Mouse (Mus musculus) G1E (cell line): ENCODE results near the gene Napb. TPM values are rescaled to one million over a fixed set of nuclear protein-coding genes. Genes with fewer than 3 reads are reported as not detected.

Source experiments
- ATAC-seq: 2 replicates; pipeline ENCODE4 v1.8.0; 2016; ENCODE audit warnings: mild to moderate bottlenecking; ENCODE audit not compliant: insufficient number of reproducible peaks, poor library complexity, low FRiP score, severe bottlenecking; ENCODE audit errors: extremely low read depth
- DNase-seq: peaks from one replicate; pipeline ENCODE4 v3.0.0; 2012; ENCODE audit warnings: low spot score
- H3K27me3 ChIP-seq: 2 replicates; pipeline ENCODE4 v1.6.1; 2012; ENCODE audit warnings: mild to moderate bottlenecking, low read length, inconsistent platforms; ENCODE audit not compliant: insufficient read depth
- H3K36me3 ChIP-seq: replicated peaks from 2 replicates; pipeline ENCODE3; 2012; ENCODE audit warnings: mild to moderate bottlenecking, inconsistent platforms
- H3K4me1 ChIP-seq: 2 replicates; pipeline ENCODE4 v1.6.1; 2012; ENCODE audit warnings: low read depth, low read length, inconsistent platforms, mixed read lengths; ENCODE audit not compliant: insufficient read depth
- H3K4me3 ChIP-seq: 2 replicates; pipeline ENCODE4 v1.5.1; 2012; ENCODE audit warnings: low read depth, mild to moderate bottlenecking, inconsistent platforms, low read length, moderate library complexity, mixed read lengths
- H3K9me3 ChIP-seq: replicated peaks from 2 replicates; pipeline ENCODE4 v1.6.1; 2012; ENCODE audit warnings: inconsistent platforms
- CTCF ChIP-seq: IDR thresholded peaks from 2 replicates; pipeline ENCODE4 v1.5.1; 2012; ENCODE audit warnings: low read depth, low read length, inconsistent platforms, mixed read lengths
- GATA1 ChIP-seq: IDR thresholded peaks from 2 replicates; pipeline ENCODE4 v1.6.1; 2012; ENCODE audit warnings: borderline replicate concordance, low read length, inconsistent platforms, mixed read lengths
- GATA2 ChIP-seq: IDR thresholded peaks from 2 replicates; pipeline ENCODE4 v1.6.1; 2012; ENCODE audit warnings: low read depth, low read length, inconsistent platforms, borderline replicate concordance
- POLR2AphosphoS5 ChIP-seq: IDR thresholded peaks from 2 replicates; pipeline ENCODE4 v1.6.1; 2012; ENCODE audit warnings: low read depth, low read length, inconsistent platforms; ENCODE audit not compliant: insufficient replicate concordance
- TAL1 ChIP-seq: conservative IDR thresholded peaks from 2 replicates; pipeline ENCODE4 v1.6.1; 2012; ENCODE audit warnings: low read depth, low read length, inconsistent platforms, mixed read lengths
- polyA plus RNA-seq: library from polyadenylated mRNA; stranded (reverse); fragments of >175 nt; gene quantifications from 2 replicates; pipeline ENCODE4 v1.2.3, GENCODE M21; 2012
- total RNA-seq, 2 experiments: library from RNA; stranded (forward) in 1 of 2; stranded (reverse) in 1 of 2; fragments of 200-1000 nt in 1 of 2; fragments of >200 nt in 1 of 2; fragmentation: Nextera tagmentation in 1 of 2; gene quantifications; 2 replicates each; pipeline ENCODE4 v1.2.3; 2014 to 2017

The Napb gene
- total and polyA plus RNA-seq, 3 experiments = 0.16 TPM; not detected in 2

DNA sequence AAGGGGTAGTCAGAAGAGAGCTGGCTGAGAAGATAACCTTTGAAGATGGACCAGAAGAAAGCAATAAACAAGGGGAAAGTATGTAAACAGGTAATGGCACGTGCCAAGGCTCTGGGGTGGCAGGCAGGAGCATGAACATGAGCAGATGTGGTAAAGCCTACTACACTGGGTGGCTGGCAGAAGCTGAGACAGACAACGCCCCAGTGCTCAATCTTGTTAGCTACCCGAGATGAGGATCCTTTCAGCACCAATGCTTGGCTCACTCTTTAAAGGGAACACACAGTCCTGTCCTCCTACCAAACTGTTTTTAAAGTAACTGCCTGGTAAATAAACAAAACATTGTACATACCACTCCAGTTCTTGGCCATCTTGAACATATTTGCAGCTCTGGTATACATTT lies 19.9 kb downstream of the Napb start:
- H3K36me3 ChIP-seq = no peaks in the 10 kb centered on the region
- ATAC-seq (no peak), DNase-seq (no peak)
- H3K4me3 ChIP-seq = no peak overlapping the region
- no peaks in the 10 kb centered on the region for H3K9me3 ChIP-seq
- no peaks in the 10 kb centered on the region for H3K4me1 ChIP-seq
- TF ChIP-seq GATA1 (no peak), TAL1 (no peak), POLR2AphosphoS5 (no peak), CTCF (no peak), GATA2 (no peak)
- no peaks in the 10 kb centered on the region for H3K27me3 ChIP-seq

DNA sequence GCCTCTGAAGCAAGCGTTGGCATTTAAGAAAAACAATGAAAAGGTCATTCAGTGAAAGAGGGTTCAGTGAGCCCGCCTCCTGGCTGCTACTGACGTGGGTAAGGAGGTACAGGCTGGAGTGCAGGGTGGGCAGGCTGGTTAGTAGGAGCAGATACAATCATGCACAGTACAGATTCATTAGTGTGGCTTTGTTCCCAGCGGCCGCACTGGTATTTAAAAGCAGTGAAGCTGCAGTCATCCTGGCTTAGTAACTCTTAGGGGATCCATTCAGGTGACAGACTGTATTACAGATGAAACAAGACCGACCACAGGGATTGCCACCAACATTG lies 25.1 kb downstream of the Napb start:
- TF ChIP-seq GATA2 = no peak
- TF ChIP-seq CTCF = no peak
- TF ChIP-seq POLR2AphosphoS5 = no peak
- no peak for TF ChIP-seq TAL1
- no peak for TF ChIP-seq GATA1
- 0 out of 2 replicates have a peak, but pooled peaks cover 3% of the 10 kb centered on the region for H3K27me3 ChIP-seq

GRCm38 (mm10) chr2:148706409-148707201 lies 25.7 kb downstream of the Napb start:
- TF ChIP-seq GATA1 (no peak), CTCF (0 out of 2 replicates have a peak, but pooled peaks have one; percentile 17)

More for the DNA sequence above, 25.1 kb downstream of the Napb start:
- Histone ChIP-seq H3K4me3 (no peak overlapping the region), H3K4me1 (no peaks in the 10 kb centered on the region), H3K9me3 (no peaks in the 10 kb centered on the region), H3K36me3 (no peaks in the 10 kb centered on the region)
- ATAC-seq (no peak), DNase-seq (no peak)

DNA sequence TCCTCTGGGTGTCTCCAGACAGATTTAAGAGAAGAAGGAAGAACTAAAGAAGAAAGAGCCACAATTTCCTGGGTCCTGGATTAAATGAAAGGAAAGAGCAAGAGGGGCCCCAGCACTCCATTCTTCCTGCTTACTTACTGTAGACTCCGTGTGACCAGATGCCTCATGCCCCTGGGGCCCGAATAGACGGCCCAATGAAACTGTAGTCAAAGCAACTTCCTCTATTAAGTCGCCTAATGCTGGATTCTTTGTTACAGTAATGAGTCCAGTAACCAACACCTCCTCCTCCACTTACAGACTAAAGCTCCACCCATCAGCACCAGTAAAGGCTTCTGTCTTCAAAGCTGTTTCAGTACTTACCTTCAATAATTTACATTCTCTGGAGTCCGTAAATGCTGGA lies 33.7 kb downstream of the Napb start:
- Histone ChIP-seq H3K9me3 (no peaks in the 10 kb centered on the region), H3K4me3 (no peak overlapping the region), H3K27me3 (no peaks in the 10 kb centered on the region), H3K36me3 (peaks cover 10% of the 10 kb centered on the region), H3K4me1 (no peaks in the 10 kb centered on the region)
- TF ChIP-seq GATA1 (no peak), POLR2AphosphoS5 (no peak), CTCF (no peak), GATA2 (no peak), TAL1 (no peak)
- ATAC-seq (no peak), DNase-seq (no peak)

More at GRCm38 (mm10) chr2:148706409-148707201, 25.7 kb downstream of the Napb start:
- Histone ChIP-seq H3K4me1 (no peaks in the 10 kb centered on the region), H3K4me3 (no peak overlapping the region), H3K27me3 (0 out of 2 replicates have a peak, but pooled peaks cover 3% of the 10 kb centered on the region), H3K36me3 (no peaks in the 10 kb centered on the region), H3K9me3 (no peaks in the 10 kb centered on the region)
- ATAC-seq = peak; percentile 58
- DNase-seq = no peak

GRCm38 (mm10) chr2:148690781-148691180 lies 41.5 kb downstream of the Napb start:
- ATAC-seq = no peak
- Histone ChIP-seq H3K4me1 (no peaks in the 10 kb centered on the region), H3K27me3 (no peaks in the 10 kb centered on the region), H3K9me3 (no peaks in the 10 kb centered on the region), H3K36me3 (peaks cover 79% of the 10 kb centered on the region), H3K4me3 (no peak overlapping the region)
- TF ChIP-seq POLR2AphosphoS5 = no peak
- TF ChIP-seq GATA1 = no peak
- no peak for TF ChIP-seq GATA2
- TF ChIP-seq CTCF = no peak
- no peak for TF ChIP-seq TAL1
- DNase-seq = no peak

- TF ChIP-seq GATA2 (no peak), TAL1 (no peak), POLR2AphosphoS5 (no peak), GATA1 (no peak)
- no peaks in the 10 kb centered on the region for H3K9me3 ChIP-seq
- H3K4me3 ChIP-seq = no peak overlapping the region
- no peaks in the 10 kb centered on the region for H3K4me1 ChIP-seq
- no peak for ATAC-seq
- peaks cover 84% of the 10 kb centered on the region for H3K36me3 ChIP-seq
- no peak for DNase-seq
- no peaks in the 10 kb centered on the region for H3K27me3 ChIP-seq
Measured at GRCm38 (mm10) chr2:148690291-148690690, 42.0 kb downstream of the Napb start.
